Mouse (Mus musculus): ENCODE measurements around the gene Hectd1. TPM values are rescaled to one million over a fixed set of nuclear protein-coding genes. Genes with fewer than 3 reads are reported as not detected.
A peak's percentile ranks its signal among the peaks of the same experiment; 100 is the strongest.

Gene Hectd1
- 36.0 and 37.6 TPM in 2 replicates for polyA plus RNA-seq (2015; fragmentation: Nextera tagmentation; extraction: Ambion mirVana)

DNA sequence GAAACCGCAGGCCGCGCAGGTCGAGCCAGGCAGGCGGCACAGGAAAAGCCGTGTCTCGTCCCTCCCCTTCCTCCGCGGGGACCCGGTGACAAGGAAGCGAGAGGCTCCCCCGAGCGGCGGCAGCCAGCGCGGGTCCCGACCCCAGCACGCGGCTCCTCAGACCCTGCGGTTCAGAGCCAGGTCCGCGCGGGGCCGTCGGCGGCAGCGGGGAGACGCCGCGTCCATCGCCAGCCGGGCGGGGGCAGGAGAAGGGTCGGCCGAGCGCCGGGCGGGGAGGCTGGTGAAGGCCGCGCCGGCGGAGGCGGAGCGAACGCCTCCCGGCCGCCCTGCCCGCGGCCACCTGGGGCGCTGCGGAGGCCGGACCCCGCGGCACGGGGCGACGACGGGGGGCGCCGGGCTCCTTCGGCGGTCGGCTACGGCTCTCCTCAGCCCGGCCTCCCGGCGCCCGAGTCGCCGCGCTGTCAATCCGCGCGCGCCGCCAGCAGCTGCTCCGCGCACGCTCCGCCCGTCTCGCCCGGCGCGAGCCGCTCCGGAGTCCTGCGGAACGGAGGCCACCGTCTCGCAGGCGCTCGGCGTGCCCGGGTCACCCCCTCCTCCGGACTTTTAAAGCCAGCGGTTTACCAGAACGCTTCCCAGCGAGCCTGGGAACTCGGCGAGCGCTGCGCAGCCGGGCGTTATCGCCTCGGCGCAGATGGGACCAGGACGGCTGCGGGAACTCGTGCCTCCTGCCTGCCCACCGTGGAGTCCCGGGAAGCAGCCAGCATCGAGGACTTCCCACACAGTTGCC lies at the start of gene Hectd1:
TSS of gene Hectd1 (minus strand) at position 247 of the 787 bp plus-strand sequence.
- Histone ChIP-seq H3K4me3 (replicated peaks) (peak within 1 kb of the TSS; percentile 96), H3K27ac (replicated peaks) (peak within 1 kb of the TSS; percentile 98), H3K27me3 (replicated peaks) (no peaks in the 10 kb centered on the region), H3K9ac (replicated peaks) (peak within 1 kb of the TSS; percentile 99), H3K36me3 (0 out of 2 replicates have a peak, but pooled peaks cover 3% of the 10 kb centered on the region), H3K4me2 (peak within 1 kb of the TSS; percentile 60), H3K4me1 (peaks cover 20% of the 10 kb centered on the region), H3K9me3 (replicated peaks) (no peaks in the 10 kb centered on the region)
- under 1% methylated on average over 82 of the region's 114 CpGs for WGBS
- ATAC-seq (ENCODE audit: low FRiP score): peak; percentile 94

- no peak for ATAC-seq (ENCODE audit: low FRiP score)
- Histone ChIP-seq H3K9me3 (replicated peaks) (no peaks in the 10 kb centered on the region), H3K36me3 (peaks cover 3% of the 10 kb centered on the region; the same call in 1 of the 2 replicates), H3K4me1 (no peaks in the 10 kb centered on the region), H3K4me2 (no peak overlapping the region), H3K9ac (replicated peaks) (no peak overlapping the region), H3K27ac (replicated peaks) (no peak overlapping the region), H3K4me3 (replicated peaks) (no peak overlapping the region), H3K27me3 (replicated peaks) (no peaks in the 10 kb centered on the region)
- WGBS: 38% methylated on average over 11 of the region's 11 CpGs
These were observed 42.3 kb upstream of the Hectd1 start for GRCm38 (mm10) chr12:51871446-51872144.

GRCm38 (mm10) chr12:51869511-51869910 lies 40.2 kb upstream of the Hectd1 start:
- Histone ChIP-seq H3K4me1 (peaks cover 11% of the 10 kb centered on the region; the same call in 1 of the 2 replicates), H3K4me2 (no peak overlapping the region), H3K27me3 (replicated peaks) (no peaks in the 10 kb centered on the region), H3K9me3 (replicated peaks) (no peaks in the 10 kb centered on the region), H3K36me3 (no peaks in the 10 kb centered on the region), H3K27ac (replicated peaks) (no peak overlapping the region), H3K4me3 (replicated peaks) (no peak overlapping the region), H3K9ac (replicated peaks) (no peak overlapping the region)
- 77% methylated on average over 3 of the region's 3 CpGs for WGBS
- no peak for ATAC-seq (ENCODE audit: low FRiP score)

DNA sequence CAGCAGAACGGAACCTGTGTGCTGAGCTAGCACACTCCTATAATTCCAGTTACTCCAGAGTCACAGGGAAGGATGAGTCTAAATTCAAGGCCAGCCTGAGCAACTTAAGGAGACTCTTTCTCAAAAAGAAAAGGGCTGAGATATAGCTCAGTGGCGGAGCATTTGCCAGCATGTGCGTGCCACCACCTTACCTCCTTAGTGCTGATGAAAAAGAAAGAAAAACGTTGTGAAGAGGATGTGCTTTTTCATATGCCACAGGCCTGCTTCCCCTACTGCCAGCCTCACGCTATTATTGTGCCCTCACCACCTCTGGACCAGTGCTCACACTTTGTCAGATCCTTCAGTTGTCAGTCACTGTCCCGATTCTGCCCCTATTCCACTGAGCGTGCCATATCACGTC lies 37.7 kb upstream of the Hectd1 start:
- 87% methylated on average over 8 of the region's 8 CpGs for WGBS

GRCm38 (mm10) chr12:51866226-51866910 lies 37.0 kb upstream of the Hectd1 start:
- Histone ChIP-seq H3K4me3 (replicated peaks) (no peak overlapping the region), H3K9me3 (replicated peaks) (no peaks in the 10 kb centered on the region), H3K27me3 (replicated peaks) (no peaks in the 10 kb centered on the region), H3K4me1 (peaks cover 11% of the 10 kb centered on the region; the same call in 1 of the 2 replicates), H3K4me2 (no peak overlapping the region), H3K9ac (replicated peaks) (no peak overlapping the region), H3K36me3 (no peaks in the 10 kb centered on the region), H3K27ac (replicated peaks) (0 out of 2 replicates have a peak overlapping the region, but pooled peaks have one; percentile 29)
- no peak for ATAC-seq (ENCODE audit: low FRiP score)
- 67% methylated on average over 13 of the region's 13 CpGs for WGBS

More for the DNA sequence above, 37.7 kb upstream of the Hectd1 start:
- peaks cover 11% of the 10 kb centered on the region; the same call in 1 of the 2 replicates for H3K4me1 ChIP-seq
- H3K9ac ChIP-seq (replicated peaks): no peak overlapping the region
- H3K27ac ChIP-seq (replicated peaks): no peak overlapping the region
- H3K9me3 ChIP-seq (replicated peaks): no peaks in the 10 kb centered on the region
- no peak overlapping the region for H3K4me2 ChIP-seq
- ATAC-seq (ENCODE audit: low FRiP score): no peak
- no peak overlapping the region for H3K4me3 ChIP-seq (replicated peaks)
- no peaks in the 10 kb centered on the region for H3K36me3 ChIP-seq
- no peaks in the 10 kb centered on the region for H3K27me3 ChIP-seq (replicated peaks)

- H3K9ac ChIP-seq (replicated peaks): no peak overlapping the region
These were observed 36.4 kb upstream of the Hectd1 start for GRCm38 (mm10) chr12:51865790-51866179.

DNA sequence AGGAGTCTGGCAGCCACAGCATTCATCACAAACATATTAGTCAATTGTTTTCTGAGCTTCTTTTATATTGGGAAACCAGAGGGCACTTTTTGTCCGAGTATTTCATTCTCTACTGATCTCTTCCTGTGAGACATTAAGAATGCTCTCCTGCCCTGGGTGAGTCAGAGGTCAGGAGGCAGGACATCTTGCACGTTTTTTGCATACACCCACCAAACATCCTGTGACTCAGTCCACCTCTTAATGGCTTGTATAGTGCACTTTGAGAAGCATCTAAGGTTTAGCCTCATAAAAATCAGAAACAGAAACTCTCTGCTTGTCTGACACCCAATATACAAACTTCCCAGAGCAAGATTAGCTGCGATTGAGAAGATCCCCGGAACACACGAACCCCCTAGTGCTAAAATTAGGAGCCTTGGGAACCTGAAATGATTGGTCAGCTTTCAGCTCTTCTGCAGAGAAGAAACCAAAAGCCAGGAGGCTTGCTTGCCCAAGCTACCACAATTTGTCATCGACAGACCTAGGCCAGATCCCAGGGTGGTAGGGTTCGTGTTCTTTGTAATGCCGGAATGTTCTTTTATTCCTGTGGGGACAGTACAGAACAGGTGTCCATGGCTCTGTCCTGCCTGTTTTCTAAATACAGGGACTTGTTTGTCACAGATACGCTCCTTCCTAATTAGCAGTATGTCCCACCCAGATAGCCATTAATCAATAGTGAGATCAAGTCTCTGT lies 35.9 kb upstream of the Hectd1 start:
- Histone ChIP-seq H3K4me3 (replicated peaks) (no peak overlapping the region), H3K4me2 (no peak overlapping the region), H3K27ac (replicated peaks) (no peak overlapping the region), H3K36me3 (no peaks in the 10 kb centered on the region), H3K4me1 (peaks cover 11% of the 10 kb centered on the region; the same call in 1 of the 2 replicates), H3K27me3 (replicated peaks) (no peaks in the 10 kb centered on the region), H3K9me3 (replicated peaks) (no peaks in the 10 kb centered on the region), H3K9ac (replicated peaks) (no peak overlapping the region)
- 39% methylated on average over 9 of the region's 9 CpGs for WGBS
- ATAC-seq (ENCODE audit: low FRiP score): no peak

More at GRCm38 (mm10) chr12:51865790-51866179, 36.4 kb upstream of the Hectd1 start:
- H3K36me3 ChIP-seq: no peaks in the 10 kb centered on the region
- no peak overlapping the region for H3K4me3 ChIP-seq (replicated peaks)
- peak; percentile 69 for ATAC-seq (ENCODE audit: low FRiP score)
- peaks cover 11% of the 10 kb centered on the region; the same call in 1 of the 2 replicates for H3K4me1 ChIP-seq
- H3K27me3 ChIP-seq (replicated peaks): no peaks in the 10 kb centered on the region
- 18% methylated on average over 4 of the region's 4 CpGs for WGBS
- 0 out of 2 replicates have a peak overlapping the region, but pooled peaks have one; percentile 29 for H3K27ac ChIP-seq (replicated peaks)
- no peaks in the 10 kb centered on the region for H3K9me3 ChIP-seq (replicated peaks)
- no peak overlapping the region for H3K4me2 ChIP-seq

- H3K4me3 ChIP-seq (replicated peaks): no peak overlapping the region
- ATAC-seq (ENCODE audit: low FRiP score): no peak
- no peaks in the 10 kb centered on the region for H3K9me3 ChIP-seq (replicated peaks)
- H3K4me1 ChIP-seq: peaks cover 11% of the 10 kb centered on the region; the same call in 1 of the 2 replicates
- no peaks in the 10 kb centered on the region for H3K27me3 ChIP-seq (replicated peaks)
- H3K4me2 ChIP-seq: no peak overlapping the region
- H3K27ac ChIP-seq (replicated peaks): no peak overlapping the region
- H3K9ac ChIP-seq (replicated peaks): no peak overlapping the region
- 93% methylated on average over 14 of the region's 14 CpGs for whole genome bisulfite sequencing
- no peaks in the 10 kb centered on the region for H3K36me3 ChIP-seq
These were observed 34.0 kb upstream of the Hectd1 start for GRCm38 (mm10) chr12:51863116-51864002.

DNA sequence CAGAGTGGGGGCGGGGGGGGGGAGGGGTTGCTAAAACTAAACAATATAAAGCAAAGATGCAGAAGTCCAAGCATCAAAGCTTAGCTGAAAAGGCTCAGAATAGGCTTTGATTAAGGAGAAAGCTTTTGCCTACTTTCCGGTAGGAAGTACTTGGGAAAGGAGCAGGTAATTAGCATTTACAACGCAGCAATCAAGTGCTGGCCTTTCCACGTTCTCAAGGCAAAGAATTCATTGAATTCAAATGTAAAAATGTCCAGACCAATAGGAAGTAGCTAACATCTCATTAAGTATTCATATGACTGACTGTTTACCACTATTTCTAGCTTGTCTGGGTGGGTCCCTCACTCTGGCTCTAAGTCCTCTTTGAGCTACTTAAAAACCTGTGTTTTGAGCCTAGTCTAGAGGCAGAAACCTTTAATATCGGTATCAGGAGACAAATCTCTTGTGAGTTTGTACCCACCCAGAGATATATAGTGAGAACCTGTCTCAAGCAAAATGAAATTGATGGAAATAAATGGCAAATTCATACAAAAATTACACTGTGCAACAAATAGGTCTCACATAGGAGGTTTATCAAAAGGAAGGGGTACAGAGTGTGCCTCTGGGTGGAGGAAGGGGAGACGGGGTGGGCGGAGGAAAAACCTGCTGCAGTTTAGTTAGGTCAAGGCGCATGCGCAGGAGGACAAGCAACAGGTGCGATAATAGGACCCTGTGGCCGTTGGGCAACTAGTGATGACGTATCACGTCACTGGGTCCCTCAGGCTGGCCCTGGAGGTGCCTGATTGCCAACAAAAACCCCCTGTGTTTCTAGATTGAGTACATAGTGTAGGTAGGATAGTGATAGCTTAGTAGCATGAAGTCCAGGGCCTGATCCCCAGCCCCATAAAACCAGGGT lies 29.0 kb upstream of the Hectd1 start:
- H3K4me3 ChIP-seq (replicated peaks): no peak overlapping the region
- H3K27me3 ChIP-seq (replicated peaks): no peaks in the 10 kb centered on the region
- no peaks in the 10 kb centered on the region for H3K9me3 ChIP-seq (replicated peaks)
- ATAC-seq (ENCODE audit: low FRiP score): no peak
- 68% methylated on average over 12 of the region's 13 CpGs for WGBS
- no peak overlapping the region for H3K9ac ChIP-seq (replicated peaks)
- H3K4me1 ChIP-seq: no peaks in the 10 kb centered on the region
- H3K27ac ChIP-seq (replicated peaks): no peak overlapping the region
- H3K4me2 ChIP-seq: no peak overlapping the region
- no peaks in the 10 kb centered on the region for H3K36me3 ChIP-seq
